Mouse (Mus musculus): Measurements from ENCODE around the gene Cnih3. TPM values are rescaled to one million over a fixed set of nuclear protein-coding genes. Genes with fewer than 3 reads are reported as not detected.

Cnih3 gene
- under 1 TPM; 0.18 to 0.42 TPM for total RNA-seq (2021)
- long read RNA-seq, experiment 1: 0 reads
- long read RNA-seq, experiment 2, partial matches to known transcripts: 0 of 1 reads
- long read RNA-seq, experiment 2, other reads (novel, unspliced or antisense): 1 of 1 reads

DNA sequence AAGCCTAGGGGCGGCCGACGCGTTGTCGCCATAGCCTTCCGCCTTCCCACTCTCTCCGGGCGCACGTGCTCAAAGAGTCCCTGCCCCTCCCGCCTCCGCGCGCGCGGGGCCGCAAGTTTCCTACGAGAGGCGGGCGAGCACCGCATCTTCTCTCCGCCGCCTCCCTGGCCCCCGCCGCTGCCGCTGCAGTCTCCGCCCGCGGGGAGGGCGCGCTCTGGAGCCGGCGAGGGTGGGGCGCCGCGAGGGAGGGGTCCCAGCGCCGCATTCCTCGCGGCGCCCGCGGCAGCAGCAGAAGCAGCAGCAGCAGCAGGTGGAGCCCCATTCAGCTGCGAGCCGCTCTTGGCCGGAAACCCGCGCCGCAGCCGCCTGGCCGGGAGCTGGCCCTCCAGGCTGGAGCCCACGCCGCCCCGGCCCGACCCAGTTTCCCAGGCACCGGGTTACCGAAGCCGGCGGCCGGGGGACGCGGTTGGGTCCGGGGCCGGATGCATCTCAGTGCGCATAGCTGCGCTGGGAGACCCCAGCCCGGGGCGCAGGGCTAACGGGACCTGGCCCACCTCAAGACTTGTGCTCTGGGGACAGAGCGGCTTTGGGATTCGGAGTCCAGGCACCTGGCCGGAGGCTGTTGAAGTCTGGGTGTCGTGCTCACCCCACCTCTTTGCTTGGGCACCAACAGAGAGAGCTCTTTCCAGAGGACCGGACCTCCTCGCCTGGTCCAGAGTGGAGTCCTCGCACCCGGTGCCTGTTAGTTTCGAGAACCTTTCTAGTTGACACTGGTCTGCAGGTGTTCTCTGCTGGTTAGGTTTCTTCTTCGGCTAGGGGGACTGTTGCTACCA lies at the start of gene Cnih3:
Gene Cnih3 (plus strand): TSS at position 262 of the 833 bp plus-strand sequence.
- peak; percentile 54 for DNase-seq

- DNase-seq: no peak
These were observed 44.4 kb upstream of the Cnih3 start for GRCm38 (mm10) chr1:181307981-181308380.

DNA sequence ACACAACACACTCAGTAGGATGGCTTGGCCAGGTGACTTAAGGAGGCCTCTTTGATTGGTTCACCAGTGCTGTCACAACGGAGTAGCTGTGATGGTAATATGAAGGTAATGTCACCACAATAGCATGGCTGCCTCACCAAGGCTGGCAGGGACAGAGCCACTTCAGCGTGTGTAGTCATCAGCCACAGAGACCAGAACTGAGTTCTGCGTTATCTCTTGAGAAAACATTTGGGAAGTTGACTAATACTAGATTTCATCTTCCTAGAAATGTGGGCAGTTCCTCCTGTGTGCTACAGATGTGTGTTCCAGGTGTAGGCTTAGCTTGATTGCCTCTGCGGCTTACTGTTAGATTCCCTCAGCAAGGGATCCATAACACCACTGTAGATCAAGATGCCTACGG lies 41.7 kb upstream of the Cnih3 start:
- DNase-seq: no peak

GRCm38 (mm10) chr1:181312115-181313045 lies 40.0 kb upstream of the Cnih3 start:
- no peak for DNase-seq

DNA sequence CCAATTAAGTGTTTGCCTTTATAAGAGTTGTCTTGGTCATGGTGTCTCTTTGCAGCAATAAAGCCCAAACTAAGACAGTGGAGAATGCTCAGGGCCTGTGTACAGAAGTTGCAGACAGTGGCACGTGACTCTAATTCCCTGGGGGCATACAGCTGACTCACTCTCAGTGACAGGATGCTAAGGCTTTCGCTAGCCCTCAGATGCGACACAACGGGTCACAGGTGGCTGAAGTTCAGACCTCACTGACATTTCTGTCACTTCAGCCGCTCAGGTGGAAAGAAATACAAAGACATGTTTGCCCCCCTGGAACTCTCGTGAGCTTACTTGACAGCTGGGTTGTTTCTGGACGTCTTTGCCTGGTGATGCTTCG lies 39.4 kb upstream of the Cnih3 start:
- DNase-seq: no peak

DNA sequence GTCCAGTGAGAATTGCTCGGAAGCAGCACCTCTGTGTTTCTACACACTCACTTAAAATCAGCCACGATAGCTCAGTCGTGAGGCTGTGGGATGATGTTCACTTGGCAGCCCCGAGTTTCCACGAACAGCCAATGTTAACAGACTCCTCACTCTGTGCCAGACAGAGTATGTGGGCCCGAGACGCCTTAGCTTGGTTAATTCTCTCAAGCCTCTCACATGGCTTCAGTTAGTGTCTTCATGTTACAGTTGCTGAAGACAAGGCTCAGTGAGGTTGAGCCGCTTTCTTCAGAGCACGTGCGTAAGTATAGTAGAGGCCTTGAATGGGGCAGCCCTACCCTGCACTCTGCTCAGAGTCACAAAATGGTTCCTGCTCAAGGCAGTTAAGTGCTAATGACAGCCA lies 38.1 kb upstream of the Cnih3 start:
- no peak for DNase-seq

DNA sequence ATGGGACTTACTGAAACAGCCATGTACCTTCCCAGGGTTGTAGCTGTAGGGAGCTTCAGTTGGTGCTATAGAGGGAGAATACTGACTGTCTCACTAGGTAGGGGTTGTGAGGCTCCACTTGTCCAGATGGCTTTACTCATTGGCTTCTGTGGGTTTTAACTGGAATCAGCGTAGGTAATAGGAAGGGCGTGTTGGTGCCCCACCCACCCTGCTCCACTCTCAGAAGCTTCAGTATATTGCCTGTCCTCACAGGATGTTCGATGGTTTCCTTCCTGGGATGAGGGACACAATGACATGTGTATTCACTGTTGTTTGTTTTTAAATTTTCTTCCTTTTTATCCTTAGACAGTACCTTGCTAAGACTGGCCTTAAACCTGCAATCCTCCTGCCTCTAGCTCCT lies 37.1 kb upstream of the Cnih3 start:
- DNase-seq: no peak

DNA sequence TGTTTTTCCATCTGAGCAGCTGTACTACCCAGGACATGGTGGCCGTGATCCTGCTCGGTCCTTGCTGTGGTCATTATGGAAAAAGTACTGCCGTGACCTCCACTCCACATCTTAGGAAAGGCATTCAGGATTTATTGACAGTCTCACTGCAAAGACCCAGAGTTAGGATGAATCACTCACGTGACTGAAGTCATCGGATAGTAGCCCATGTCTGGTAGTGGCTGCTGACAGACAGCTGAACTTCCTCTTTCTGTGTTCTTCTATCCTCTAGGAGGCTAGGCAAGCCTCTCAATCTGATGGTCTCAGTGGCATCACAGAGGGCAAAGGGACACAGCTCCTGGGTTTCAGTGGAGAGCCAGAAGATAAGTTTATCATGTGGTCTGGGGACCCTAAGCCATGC lies 35.9 kb upstream of the Cnih3 start:
- no peak for DNase-seq

- no peak for DNase-seq
These were observed 33.0 kb upstream of the Cnih3 start for GRCm38 (mm10) chr1:181319466-181319865.

GRCm38 (mm10) chr1:181321149-181321548 lies 31.3 kb upstream of the Cnih3 start:
- no peak for DNase-seq

- no peak for DNase-seq
These were observed 29.3 kb upstream of the Cnih3 start for GRCm38 (mm10) chr1:181323134-181323533.

GRCm38 (mm10) chr1:181327137-181327536 lies 25.3 kb upstream of the Cnih3 start:
- DNase-seq: no peak

GRCm38 (mm10) chr1:181327636-181328420 lies 24.6 kb upstream of the Cnih3 start:
- no peak for DNase-seq

DNA sequence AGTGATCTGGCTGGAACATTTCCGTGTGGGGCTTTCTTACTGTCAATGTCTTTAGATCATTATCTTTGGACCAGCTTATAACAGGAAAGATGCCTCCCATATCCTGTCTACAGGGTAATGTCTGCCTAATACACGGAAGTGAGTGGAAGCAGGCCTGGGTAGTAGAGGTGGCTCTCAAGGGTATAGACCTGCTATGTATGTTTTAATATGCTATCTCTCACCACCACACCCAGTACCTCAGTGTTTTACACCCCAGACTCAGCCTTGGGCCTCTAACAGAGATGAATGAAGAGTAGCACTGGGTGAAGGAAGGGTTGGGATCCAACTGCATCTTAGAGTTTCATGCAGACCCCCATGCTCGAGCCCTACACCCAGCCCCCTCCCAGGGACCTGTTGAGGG lies 23.3 kb upstream of the Cnih3 start:
- DNase-seq: no peak

GRCm38 (mm10) chr1:181332597-181332996 lies 19.8 kb upstream of the Cnih3 start:
- DNase-seq: no peak

DNA sequence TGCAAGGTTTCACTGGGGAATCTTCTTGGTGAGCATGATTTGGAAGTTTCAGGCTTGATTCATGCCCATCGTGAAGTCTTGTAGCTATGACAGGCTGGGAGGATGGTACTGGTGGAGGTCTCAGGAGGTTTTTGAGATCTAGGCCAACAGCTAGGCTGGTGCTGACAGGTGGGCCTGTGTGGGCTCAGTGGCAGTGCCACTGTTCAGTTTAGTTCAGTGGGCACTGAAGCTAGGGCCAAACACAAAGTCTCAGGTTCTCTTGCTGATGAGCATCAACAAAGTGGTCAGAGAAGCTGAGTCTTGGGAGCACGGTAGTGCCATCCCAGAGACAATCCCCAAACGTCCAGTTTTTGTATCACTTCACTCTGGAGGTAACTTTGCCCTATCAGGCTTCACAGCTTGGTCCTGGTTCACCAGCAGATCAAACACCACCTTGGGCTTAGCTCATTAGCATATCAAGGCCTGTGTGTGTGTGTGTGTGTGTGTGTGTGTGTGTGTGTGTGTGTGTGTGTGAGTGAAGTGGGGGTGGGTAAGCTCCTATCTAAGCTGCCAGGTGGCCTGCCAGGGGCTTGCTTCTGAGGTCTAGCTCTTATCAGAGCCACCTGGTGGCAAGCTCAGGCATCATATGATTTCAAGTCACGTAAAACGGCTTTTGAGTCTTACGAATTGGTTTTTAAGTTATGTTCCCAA lies 18.0 kb upstream of the Cnih3 start:
- DNase-seq: no peak

DNA sequence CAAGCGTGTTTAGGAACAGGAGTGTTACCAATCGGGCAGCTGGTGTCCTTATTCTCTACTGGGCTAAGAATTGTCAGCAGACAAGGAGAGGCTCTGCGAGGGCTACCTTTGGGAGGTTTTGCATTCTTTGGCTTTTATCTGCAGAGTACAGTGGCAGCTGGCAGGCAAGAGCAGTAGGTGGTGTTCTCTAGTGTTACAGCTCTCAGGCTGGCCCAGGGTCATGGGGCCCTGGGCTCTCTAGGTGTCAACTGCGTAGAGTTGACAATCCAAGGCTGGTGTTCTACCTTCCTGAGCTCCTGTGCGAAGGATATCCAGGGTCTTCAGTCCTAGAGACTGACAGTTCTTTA lies 17.4 kb upstream of the Cnih3 start:
- no peak for DNase-seq

DNA sequence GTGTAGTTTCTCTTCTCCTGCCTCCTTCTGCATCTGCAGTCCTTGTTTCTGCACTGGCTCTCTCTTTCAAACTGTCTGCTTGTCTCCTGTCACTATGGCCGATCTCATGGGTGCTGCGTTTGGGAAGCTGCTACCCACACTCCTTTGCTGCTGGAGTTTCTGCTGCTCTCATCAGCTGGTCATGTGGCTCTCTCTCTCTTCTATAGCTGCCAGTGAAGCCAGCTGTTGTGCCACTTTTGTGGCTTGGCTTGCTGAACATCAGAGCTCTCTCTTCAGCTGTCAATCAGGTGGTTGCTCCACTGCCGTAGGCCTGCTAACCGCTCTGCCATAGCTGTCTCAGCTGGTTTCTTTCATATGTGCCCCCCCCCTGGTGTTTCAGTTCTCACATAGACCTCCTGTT lies 17.0 kb upstream of the Cnih3 start:
- no peak for DNase-seq

DNA sequence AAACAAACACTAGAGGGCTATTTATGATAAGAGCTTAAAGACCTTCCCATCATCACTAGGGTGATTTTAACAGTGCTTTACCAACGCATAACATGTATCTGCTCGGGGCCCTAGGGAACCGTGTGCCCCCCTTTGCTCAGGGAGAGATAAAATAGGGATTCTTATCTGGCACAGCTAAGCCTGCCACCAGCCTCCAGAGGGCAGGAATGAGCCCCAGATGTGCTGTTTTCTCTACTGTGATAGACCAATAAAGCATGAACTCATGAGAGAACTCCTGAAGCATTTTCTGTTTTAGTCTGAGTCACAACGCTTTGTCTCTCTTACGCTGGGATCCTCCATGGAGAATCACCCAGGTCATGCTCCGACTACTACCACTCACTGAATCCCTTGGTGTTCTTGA lies 15.6 kb upstream of the Cnih3 start:
- DNase-seq: no peak

DNA sequence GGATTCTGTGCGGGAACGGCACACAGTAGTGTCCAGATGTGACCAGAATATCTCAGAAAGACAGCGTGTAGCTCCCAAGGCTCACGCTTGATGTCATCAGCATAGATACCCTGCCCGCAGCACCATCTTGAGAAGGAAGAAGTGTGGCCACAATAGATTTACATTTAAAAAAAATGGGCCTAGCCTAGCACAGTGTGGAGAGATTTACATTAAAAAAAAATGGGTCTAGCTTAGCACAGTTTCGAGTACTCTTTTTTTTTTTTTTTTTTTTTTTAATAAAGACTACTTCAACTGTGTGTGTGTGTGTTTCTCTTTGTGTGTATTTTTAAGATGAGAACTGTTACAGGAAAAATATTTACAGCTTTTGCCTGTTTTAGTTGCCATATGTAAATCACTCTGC lies 13.3 kb upstream of the Cnih3 start:
- no peak for DNase-seq

- peak; percentile 23 for DNase-seq
These were observed 6.9 kb upstream of the Cnih3 start for GRCm38 (mm10) chr1:181345547-181345946.

GRCm38 (mm10) chr1:181352043-181352366 lies 423 bp upstream of the Cnih3 start:
- DNase-seq: no peak
